Comparison of ENCODE assay signal across 8 mouse cellular contexts in genomic region chr9:75050003-75050402, GRCm38 (mm10). TPM values are rescaled to one million over a fixed set of nuclear protein-coding genes. Genes with fewer than 3 reads are reported as not detected.
DNase-seq lines count a peak whose midpoint lies in the region; ATAC-seq and TF ChIP-seq lines count a peak whose summit lies in the region.

No protein-coding gene starts in this region.

- TF ChIP-seq CTCF in liver, embryonic 14.5 days (IDR thresholded peaks at IDR 0.05; ENCODE audit: low read depth) = peak; percentile 86

- peak; percentile 71 for DNase-seq in CD4-positive helper T cell, adult 2 months (ENCODE audit: low read depth, low spot score)
- peak; percentile 56 for DNase-seq in R1 (ENCODE audit: low read depth, low spot score)
- DNase-seq in embryo, embryonic 10 days (ENCODE audit: low spot score) = peak; percentile 87
- DNase-seq in gastrocnemius, postnatal 25 days = peak; percentile 19
- peak; percentile 80 for DNase-seq in kidney, postnatal 10 days
- no peak for DNase-seq in liver, embryonic 14.5 days (ENCODE audit: low read depth in 3 of 3, low spot score in 3 of 3)
- DNase-seq in thymus, postnatal 25 days = peak; percentile 69

- no peak overlapping the region for H3K27ac ChIP-seq in liver, embryonic 14.5 days
- no peak overlapping the region for H3K27ac ChIP-seq in neural tube, embryonic 12.5 days

- H3K36me3 ChIP-seq in liver, embryonic 14.5 days (replicated peaks; ENCODE audit: control insufficient read depth, insufficient read depth, low read depth) = peaks cover 3% of the 10 kb centered on the region; the same call in 1 of the 2 replicates
- H3K36me3 ChIP-seq in neural tube, embryonic 12.5 days = peaks cover 4% of the 10 kb centered on the region; the same call in 1 of the 2 replicates

- 20% methylated on average over 3 of the region's 3 CpGs for WGBS in liver, embryonic 14.5 days (ENCODE audit: insufficient replicate concordance)
- 40% methylated on average over 3 of the region's 3 CpGs for WGBS in neural tube, embryonic 12.5 days

- no peaks in the 10 kb centered on the region for H3K9me3 ChIP-seq in liver, embryonic 14.5 days (ENCODE audit: control insufficient read depth, low read length)
- no peaks in the 10 kb centered on the region for H3K9me3 ChIP-seq in neural tube, embryonic 12.5 days

- H3K9ac ChIP-seq in liver, embryonic 14.5 days (replicated peaks) = no peak overlapping the region
- H3K9ac ChIP-seq in neural tube, embryonic 12.5 days = no peak overlapping the region

- ATAC-seq in liver, embryonic 14.5 days (ENCODE audit: insufficient read depth) = no peak
- 0 out of 2 replicates have a peak, but pooled peaks have one; percentile 37 for ATAC-seq in neural tube, embryonic 12.5 days (ENCODE audit: low FRiP score, low read depth)

- H3K4me1 ChIP-seq in liver, embryonic 14.5 days (replicated peaks; ENCODE audit: control insufficient read depth in 2 of 2, insufficient read depth in 2 of 2, low read length in 1 of 2) = no peaks in the 10 kb centered on the region
- no peaks in the 10 kb centered on the region for H3K4me1 ChIP-seq in neural tube, embryonic 12.5 days

- H3K4me2 ChIP-seq in liver, embryonic 14.5 days (ENCODE audit: low read depth) = no peak overlapping the region
- H3K4me2 ChIP-seq in neural tube, embryonic 12.5 days (replicated peaks) = no peak overlapping the region

- no peak for TF ChIP-seq EP300 in liver, embryonic 14.5 days (IDR thresholded peaks at IDR 0.05; ENCODE audit: low read depth)

- H3K27me3 ChIP-seq in liver, embryonic 14.5 days (ENCODE audit: control insufficient read depth, insufficient read depth, low read length) = no peaks in the 10 kb centered on the region
- H3K27me3 ChIP-seq in neural tube, embryonic 12.5 days (replicated peaks) = no peaks in the 10 kb centered on the region

- H3K4me3 ChIP-seq in liver, embryonic 14.5 days (ENCODE audit: insufficient read depth in 1 of 2, low read depth in 2 of 2, low read length in 2 of 2) = no peak overlapping the region
- no peak overlapping the region for H3K4me3 ChIP-seq in neural tube, embryonic 12.5 days

RNA-seq across cellular contexts. Expression of gene Arpp19, which starts 12.6 kb away (rescaled TPM):
- total RNA-seq in gastrocnemius, postnatal 25 days (2021) = 100 to 1,000 TPM; 119 to 149 TPM
- 11.6 and 31.4 TPM in 2 replicates for polyA plus RNA-seq in liver, embryonic 14.5 days (2012; rRNA removed)
- polyA plus RNA-seq in liver, embryonic 14.5 days (2014; fragmentation: Nextera tagmentation; extraction: Ambion mirVana) = 151 and 156 TPM in 2 replicates
- polyA plus RNA-seq in neural tube, embryonic 12.5 days (2016; fragmentation: Nextera tagmentation; extraction: Ambion mirVana) = 278 and 299 TPM in 2 replicates

RNA-seq across cellular contexts. Expression of gene Myo5a, which starts 20.8 kb away (rescaled TPM):
- 1 to 10 TPM; 8.3 to 8.6 TPM for total RNA-seq in gastrocnemius, postnatal 25 days (2021)
- polyA plus RNA-seq in liver, embryonic 14.5 days (2012; rRNA removed) = 0.87 and 1.3 TPM in 2 replicates
- 1.2 and 1.6 TPM in 2 replicates for polyA plus RNA-seq in liver, embryonic 14.5 days (2014; fragmentation: Nextera tagmentation; extraction: Ambion mirVana)
- polyA plus RNA-seq in neural tube, embryonic 12.5 days (2016; fragmentation: Nextera tagmentation; extraction: Ambion mirVana) = 42.4 and 45.3 TPM in 2 replicates

Comparison
In these comparisons a context has a peak if more than half of its experiments do, and no peak if none do; other contexts are left out.
1. DNase-seq: peak in CD4-positive helper T cell, adult 2 months (single experiment), R1 (single experiment), embryo, embryonic 10 days (single experiment), gastrocnemius, postnatal 25 days (single experiment), kidney, postnatal 10 days (single experiment) and thymus, postnatal 25 days (single experiment); none in liver, embryonic 14.5 days (0 of 3).
2. RNA of gene Myo5a, which starts 20.8 kb away (polyA plus RNA-seq): 42.4 to 45.3 TPM in neural tube, embryonic 12.5 days; 0.87 to 1.6 TPM in liver, embryonic 14.5 days; every median in the first group is over 10 times any median in the second.